Mouse (Mus musculus) embryonic facial prominence, embryonic 10.5 days (tissue): ENCODE results near the gene Tmem9. TPM values are rescaled to one million over a fixed set of nuclear protein-coding genes. Genes with fewer than 3 reads are reported as not detected.

ENCODE experiments used
- DNase-seq: peaks from one replicate; pipeline ENCODE4 v3.0.0-alpha.2; 2017; ENCODE audit warnings: low spot score
- H3K27ac ChIP-seq: fragments of 300-500 bp; sonication (generic); replicated peaks from 2 replicates; pipeline ENCODE4 v1.5.1; 2016; ENCODE audit warnings: mild to moderate bottlenecking
- H3K27me3 ChIP-seq: fragments of 300-500 bp; sonication (generic); replicated peaks from 2 replicates; pipeline ENCODE4 v1.6.1; 2016; ENCODE audit warnings: low read depth, mild to moderate bottlenecking; ENCODE audit not compliant: poor library complexity, severe bottlenecking
- H3K36me3 ChIP-seq: fragments of 300-500 bp; sonication (generic); replicated peaks from 2 replicates; pipeline ENCODE4 v1.6.1; 2016; ENCODE audit warnings: mild to moderate bottlenecking, moderate library complexity
- H3K4me1 ChIP-seq: fragments of 300-500 bp; sonication (generic); 2 replicates; pipeline ENCODE4 v1.6.1; 2016
- H3K4me3 ChIP-seq: fragments of 300-500 bp; sonication (generic); 2 replicates; pipeline ENCODE4 v1.5.1; 2016; ENCODE audit warnings: mild to moderate bottlenecking, moderate library complexity
- H3K9me3 ChIP-seq: fragments of 300-500 bp; sonication (generic); 2 replicates; pipeline ENCODE4 v1.6.1; 2016; ENCODE audit warnings: mild to moderate bottlenecking
- WGBS: fragments of 180-500 bp; shearing (Covaris S2); methylation state at CpG from one replicate; pipeline ENCODE4 v1.1.7; 2016; 5-methylcytosine and 5-hydroxymethylcytosine counted together
- polyA plus RNA-seq: library from polyadenylated mRNA; unstranded; fragments of >200 nt; fragmentation: Nextera tagmentation; extraction: Ambion mirVana; gene quantifications from 2 replicates; pipeline ENCODE4 v1.2.1, GENCODE M21; 2016

Tmem9 gene
- polyA plus RNA-seq, 1 experiment from 2014 or later, result 142 TPM

GRCm38 (mm10) chr1:136038746-136039538, 31.0 kb downstream of the Tmem9 start:
- Histone ChIP-seq H3K9me3 (no peaks in the 10 kb centered on the region), H3K36me3 (peaks cover 23% of the 10 kb centered on the region), H3K4me3 (no peak overlapping the region), H3K27ac (no peak overlapping the region), H3K27me3 (peaks cover 35% of the 10 kb centered on the region), H3K4me1 (peaks cover 16% of the 10 kb centered on the region)
- WGBS, result 76% methylated on average over 5 of the region's 5 CpGs
- DNase-seq, result no peak

GRCm38 (mm10) chr1:136040452-136040851, 32.5 kb downstream of the Tmem9 start:
- H3K4me1 ChIP-seq, result peaks cover 16% of the 10 kb centered on the region
- DNase-seq, result peak; percentile 46
- 14% methylated on average over 11 of the region's 11 CpGs for WGBS
- H3K27me3 ChIP-seq, result peaks cover 40% of the 10 kb centered on the region
- peak overlapping the region; percentile 35 for H3K27ac ChIP-seq
- peaks cover 8% of the 10 kb centered on the region for H3K36me3 ChIP-seq
- H3K4me3 ChIP-seq, result 0 out of 2 replicates have a peak overlapping the region, but pooled peaks have one; percentile 21
- H3K9me3 ChIP-seq, result no peaks in the 10 kb centered on the region

DNA sequence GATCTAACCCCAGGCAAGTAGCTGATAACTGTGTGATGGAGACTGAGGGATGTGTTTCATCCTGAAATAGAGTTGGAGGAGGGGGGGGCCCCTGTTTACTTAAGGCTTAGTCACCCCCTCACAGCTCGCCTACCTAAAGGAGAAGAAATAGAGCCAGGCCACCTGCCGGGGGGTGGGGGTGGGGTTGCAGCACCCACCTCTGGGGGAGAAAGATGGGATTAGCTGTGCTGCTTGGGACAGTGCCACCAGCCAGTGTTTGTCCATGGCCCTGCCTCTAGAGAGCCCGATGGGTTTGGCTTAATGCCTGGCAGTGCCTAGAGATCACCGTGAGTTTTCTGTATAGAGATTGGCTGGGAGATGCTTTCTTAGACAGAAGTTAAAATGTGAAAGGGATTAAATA, 32.9 kb downstream of the Tmem9 start:
- H3K27me3 ChIP-seq, result peaks cover 40% of the 10 kb centered on the region
- H3K27ac ChIP-seq, result no peak overlapping the region
- DNase-seq, result no peak
- no peak overlapping the region for H3K4me3 ChIP-seq
- no peaks in the 10 kb centered on the region for H3K9me3 ChIP-seq
- 27% methylated on average over 4 of the region's 4 CpGs for WGBS
- H3K36me3 ChIP-seq, result peaks cover 4% of the 10 kb centered on the region; the same call in 1 of the 2 replicates
- peaks cover 16% of the 10 kb centered on the region for H3K4me1 ChIP-seq

GRCm38 (mm10) chr1:136045774-136046173, 37.8 kb downstream of the Tmem9 start:
- no peak overlapping the region for H3K4me3 ChIP-seq
- no peaks in the 10 kb centered on the region for H3K9me3 ChIP-seq
- H3K4me1 ChIP-seq, result peaks cover 13% of the 10 kb centered on the region
- H3K27me3 ChIP-seq, result peaks cover 72% of the 10 kb centered on the region
- no peaks in the 10 kb centered on the region for H3K36me3 ChIP-seq
- WGBS, result 14% methylated on average over 4 of the region's 4 CpGs
- peak; percentile 60 for DNase-seq
- no peak overlapping the region for H3K27ac ChIP-seq

- Histone ChIP-seq H3K9me3 (no peaks in the 10 kb centered on the region), H3K27me3 (peaks cover 73% of the 10 kb centered on the region), H3K36me3 (no peaks in the 10 kb centered on the region), H3K4me1 (peaks cover 18% of the 10 kb centered on the region), H3K4me3 (no peak overlapping the region), H3K27ac (no peak overlapping the region)
- DNase-seq, result peak; percentile 39
- WGBS, result 6% methylated on average over 2 of the region's 2 CpGs
Measured at GRCm38 (mm10) chr1:136047432-136047831, 39.5 kb downstream of the Tmem9 start.

DNA sequence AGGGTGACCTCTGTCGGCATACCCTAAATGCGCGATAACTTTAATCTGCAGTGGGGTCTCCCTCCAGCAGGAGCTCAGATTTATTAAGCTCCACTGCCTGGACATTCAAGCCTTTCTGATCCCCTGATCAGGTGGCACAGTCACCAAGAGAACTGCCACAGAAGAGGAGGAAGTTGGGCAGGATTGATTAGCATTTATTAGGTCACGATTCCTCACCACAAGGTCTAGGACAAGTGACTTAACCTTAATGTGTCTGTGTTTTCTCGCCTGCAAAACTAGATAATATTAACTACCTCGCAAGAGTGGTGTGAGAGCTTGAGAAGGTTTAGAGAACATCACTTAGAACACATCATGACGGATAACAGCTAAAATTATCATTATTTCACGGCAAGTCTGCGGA, 39.9 kb downstream of the Tmem9 start:
- Histone ChIP-seq H3K4me3 (no peak overlapping the region), H3K36me3 (no peaks in the 10 kb centered on the region), H3K4me1 (peaks cover 21% of the 10 kb centered on the region), H3K27ac (no peak overlapping the region), H3K27me3 (peaks cover 73% of the 10 kb centered on the region), H3K9me3 (no peaks in the 10 kb centered on the region)
- DNase-seq, result no peak
- WGBS, result 72% methylated on average over 9 of the region's 9 CpGs

DNA sequence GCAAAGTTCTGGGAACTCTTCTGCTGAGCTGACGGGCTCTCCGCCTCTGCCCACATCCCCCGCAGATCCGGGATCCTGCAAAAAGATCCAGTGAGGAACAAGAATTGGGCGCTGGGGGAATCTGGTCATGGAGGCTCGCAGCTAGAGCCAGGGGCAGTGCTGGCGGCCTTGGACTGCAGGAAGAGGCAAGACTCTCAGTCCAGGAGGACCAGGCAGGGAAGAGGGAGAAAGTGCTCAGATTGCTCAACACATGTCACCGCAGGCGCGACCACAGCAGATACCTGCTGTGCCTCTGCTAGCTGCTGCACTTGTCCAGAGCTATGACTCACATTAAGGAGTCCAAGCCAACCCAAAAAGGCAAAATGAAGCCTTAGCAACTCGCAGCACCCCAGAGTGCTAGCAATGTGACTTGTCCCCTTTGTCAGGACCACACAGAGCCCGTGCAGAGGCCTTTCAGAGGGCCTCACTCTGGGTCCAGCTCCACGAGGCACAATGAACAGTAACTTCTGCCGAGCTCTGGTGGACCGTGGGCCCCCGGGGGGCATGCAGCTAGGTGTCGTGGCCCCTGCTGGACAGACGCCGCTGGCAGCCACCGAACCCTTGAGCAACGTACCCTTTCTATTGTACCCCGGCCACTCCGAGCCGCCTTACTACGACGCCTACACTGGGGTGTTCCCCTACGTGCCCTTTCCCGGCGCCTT, 42.5 kb downstream of the Tmem9 start, which contains the start of gene Ascl5:
Gene Ascl5 (plus strand): TSS at position 493 of the 701 bp plus-strand sequence.
- WGBS, result 19% methylated on average over 29 of the region's 29 CpGs
- DNase-seq, result peak; percentile 20
- H3K27ac ChIP-seq, result no peak within 1 kb of the TSS

DNA sequence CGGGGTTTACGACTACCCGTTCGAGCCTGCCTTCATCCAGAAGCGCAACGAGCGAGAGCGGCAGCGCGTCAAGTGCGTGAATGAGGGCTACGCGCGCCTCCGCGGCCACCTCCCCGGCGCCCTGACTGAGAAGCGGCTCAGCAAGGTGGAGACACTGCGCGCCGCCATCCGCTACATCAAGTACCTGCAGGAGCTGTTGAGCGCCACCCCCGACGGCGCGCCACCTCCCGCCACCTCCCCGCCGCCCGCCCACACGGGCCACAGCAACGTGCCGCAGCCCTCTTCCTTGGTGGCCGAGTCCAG, 43.0 kb downstream of the Tmem9 start:
- H3K4me1 ChIP-seq, result peaks cover 21% of the 10 kb centered on the region
- H3K9me3 ChIP-seq, result no peaks in the 10 kb centered on the region
- 1% methylated on average over 36 of the region's 36 CpGs for WGBS
- DNase-seq, result peak; percentile 47
- H3K4me3 ChIP-seq, result peak overlapping the region; percentile 50
- peaks cover 84% of the 10 kb centered on the region for H3K27me3 ChIP-seq
- H3K27ac ChIP-seq, result no peak overlapping the region
- no peaks in the 10 kb centered on the region for H3K36me3 ChIP-seq

More for the DNA sequence above, 42.5 kb downstream of the Tmem9 start, which contains the start of gene Ascl5:
- Histone ChIP-seq H3K9me3 (no peaks in the 10 kb centered on the region), H3K4me1 (peaks cover 21% of the 10 kb centered on the region), H3K36me3 (no peaks in the 10 kb centered on the region), H3K4me3 (peak within 1 kb of the TSS; percentile 50), H3K27me3 (peaks cover 81% of the 10 kb centered on the region)

GRCm38 (mm10) chr1:136051465-136051864, 43.5 kb downstream of the Tmem9 start:
- H3K4me1 ChIP-seq, result peaks cover 21% of the 10 kb centered on the region
- WGBS, result 0% methylated on average over 6 of the region's 6 CpGs
- no peak overlapping the region for H3K27ac ChIP-seq
- peak overlapping the region; percentile 50 for H3K4me3 ChIP-seq
- DNase-seq, result peak; percentile 78
- no peaks in the 10 kb centered on the region for H3K36me3 ChIP-seq
- H3K9me3 ChIP-seq, result no peaks in the 10 kb centered on the region
- H3K27me3 ChIP-seq, result peaks cover 88% of the 10 kb centered on the region

- peaks cover 80% of the 10 kb centered on the region for H3K27me3 ChIP-seq
- H3K4me3 ChIP-seq, result no peak within 1 kb of the TSS
- 24% methylated on average over 11 of the region's 11 CpGs for WGBS
- H3K27ac ChIP-seq, result no peak within 1 kb of the TSS
- no peaks in the 10 kb centered on the region for H3K9me3 ChIP-seq
- no peak for DNase-seq
- no peaks in the 10 kb centered on the region for H3K36me3 ChIP-seq
- peaks cover 26% of the 10 kb centered on the region for H3K4me1 ChIP-seq
Measured at GRCm38 (mm10) chr1:136052547-136052946, 44.6 kb downstream of the Tmem9 start, which contains the start of gene Cacna1s. Gene Cacna1s (plus strand): TSS chr1:136052750.

- H3K27ac ChIP-seq, result no peak overlapping the region
- H3K9me3 ChIP-seq, result no peaks in the 10 kb centered on the region
- peaks cover 22% of the 10 kb centered on the region for H3K4me1 ChIP-seq
- H3K4me3 ChIP-seq, result no peak overlapping the region
- DNase-seq, result no peak
- peaks cover 50% of the 10 kb centered on the region for H3K27me3 ChIP-seq
- no peaks in the 10 kb centered on the region for H3K36me3 ChIP-seq
- WGBS, result 74% methylated on average over 3 of the region's 3 CpGs
Measured at GRCm38 (mm10) chr1:136055771-136056170, 47.8 kb downstream of the Tmem9 start.

- no peak overlapping the region for H3K27ac ChIP-seq
- whole genome bisulfite sequencing, result 54% methylated on average over 3 of the region's 3 CpGs
Measured at GRCm38 (mm10) chr1:136058594-136058993, 50.6 kb downstream of the Tmem9 start.

More at GRCm38 (mm10) chr1:136058594-136058993, 50.6 kb downstream of the Tmem9 start:
- peaks cover 16% of the 10 kb centered on the region for H3K4me1 ChIP-seq
- H3K36me3 ChIP-seq, result no peaks in the 10 kb centered on the region
- peaks cover 22% of the 10 kb centered on the region for H3K27me3 ChIP-seq
- no peaks in the 10 kb centered on the region for H3K9me3 ChIP-seq
- no peak overlapping the region for H3K4me3 ChIP-seq
- no peak for DNase-seq
